Mouse (Mus musculus): ENCODE measurements around the gene Rgs17. TPM values are rescaled to one million over a fixed set of nuclear protein-coding genes. Genes with fewer than 3 reads are reported as not detected.

Gene Rgs17
- total and polyA plus RNA-seq, 3 experiments, result 0.25 to 0.99 (median 0.75) TPM

DNA sequence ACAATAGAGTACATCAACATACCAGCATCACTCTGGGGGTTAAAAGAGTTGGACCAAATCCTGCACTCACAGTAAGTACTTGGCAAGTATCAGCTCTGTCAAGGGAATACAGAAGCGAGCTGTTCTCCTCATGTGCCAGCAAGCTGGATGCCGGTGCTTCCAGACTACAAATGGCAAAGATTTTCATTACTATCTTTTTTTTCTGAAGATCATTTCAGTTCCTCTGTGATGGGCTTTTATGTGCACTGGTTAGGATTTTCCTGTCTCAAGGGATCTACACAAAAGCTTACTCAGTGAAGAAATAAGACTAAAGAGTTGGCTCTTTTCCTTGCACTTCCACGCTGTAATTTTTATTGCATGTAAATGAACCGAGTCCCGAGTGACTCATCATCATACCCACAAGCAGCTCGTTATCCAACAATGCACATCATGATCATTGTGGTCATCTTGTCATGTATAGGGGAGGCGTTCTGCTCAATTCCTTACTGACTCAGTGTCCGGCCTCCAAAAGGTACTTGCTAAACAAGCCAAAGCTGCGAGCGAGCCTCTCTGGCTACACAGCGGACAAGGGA lies 54.1 kb downstream of the Rgs17 start:
- TF ChIP-seq CTCF (IDR thresholded peaks at IDR 0.05) (no peak), POLR2A (IDR thresholded peaks at IDR 0.05; ENCODE audit: insufficient read depth, low read depth, low read length) (no peak), EP300 (IDR thresholded peaks at IDR 0.05; ENCODE audit: insufficient read depth, low read depth, low read length) (no peak)
- no peaks in the 10 kb centered on the region for H3K79me2 ChIP-seq (replicated peaks; ENCODE audit: control insufficient read depth, insufficient read depth, low read length)
- H3K4me3 ChIP-seq, result no peak overlapping the region
- H3K27ac ChIP-seq, result no peak overlapping the region
- intact Hi-C loops (cut with DNase I), result no loop called here
- H3K9ac ChIP-seq (ENCODE audit: low read depth, low read length), result no peak overlapping the region
- no peak for DNase-seq
- H3K27me3 ChIP-seq (ENCODE audit: control insufficient read depth, insufficient read depth, low read length), result no peaks in the 10 kb centered on the region
- H3K36me3 ChIP-seq (ENCODE audit: control insufficient read depth, insufficient read depth, low read length), result no peaks in the 10 kb centered on the region
- H3K4me1 ChIP-seq (ENCODE audit: control insufficient read depth, insufficient read depth, low read length), result no peaks in the 10 kb centered on the region
- 65% methylated on average over 11 of the region's 11 CpGs for WGBS

DNA sequence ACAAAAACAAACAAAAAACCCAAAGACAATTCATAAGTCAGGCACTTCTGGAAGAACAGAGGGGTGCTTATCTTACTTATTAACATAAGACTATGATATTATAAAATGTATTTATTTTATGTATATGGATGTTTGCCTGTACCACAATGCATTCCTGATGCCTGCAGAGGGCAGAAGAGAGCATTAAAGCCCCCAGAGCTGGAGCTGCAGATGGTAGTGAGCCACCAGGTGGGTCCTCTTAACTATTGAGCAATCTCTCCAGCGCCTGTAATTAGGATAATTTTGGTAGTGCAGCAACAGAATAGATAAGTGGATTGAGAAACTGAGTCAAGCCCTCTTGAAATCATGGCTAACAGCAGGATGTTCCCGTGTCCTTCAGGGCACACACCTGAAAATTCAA lies 56.2 kb downstream of the Rgs17 start:
- H3K27ac ChIP-seq, result no peak overlapping the region
- no peaks in the 10 kb centered on the region for H3K27me3 ChIP-seq (ENCODE audit: control insufficient read depth, insufficient read depth, low read length)
- DNase-seq, result no peak
- H3K79me2 ChIP-seq (replicated peaks; ENCODE audit: control insufficient read depth, insufficient read depth, low read length), result no peaks in the 10 kb centered on the region
- H3K4me1 ChIP-seq (ENCODE audit: control insufficient read depth, insufficient read depth, low read length), result no peaks in the 10 kb centered on the region
- H3K4me3 ChIP-seq, result no peak overlapping the region
- H3K9ac ChIP-seq (ENCODE audit: low read depth, low read length), result no peak overlapping the region
- no peaks in the 10 kb centered on the region for H3K36me3 ChIP-seq (ENCODE audit: control insufficient read depth, insufficient read depth, low read length)
- 60% methylated on average over 2 of the region's 2 CpGs for WGBS
- no peak for TF ChIP-seq EP300 (IDR thresholded peaks at IDR 0.05; ENCODE audit: insufficient read depth, low read depth, low read length)
- peak; percentile 31 for TF ChIP-seq CTCF (IDR thresholded peaks at IDR 0.05)
- no peak for TF ChIP-seq POLR2A (IDR thresholded peaks at IDR 0.05; ENCODE audit: insufficient read depth, low read depth, low read length)
- intact Hi-C loops (cut with DNase I), result no loop called here

DNA sequence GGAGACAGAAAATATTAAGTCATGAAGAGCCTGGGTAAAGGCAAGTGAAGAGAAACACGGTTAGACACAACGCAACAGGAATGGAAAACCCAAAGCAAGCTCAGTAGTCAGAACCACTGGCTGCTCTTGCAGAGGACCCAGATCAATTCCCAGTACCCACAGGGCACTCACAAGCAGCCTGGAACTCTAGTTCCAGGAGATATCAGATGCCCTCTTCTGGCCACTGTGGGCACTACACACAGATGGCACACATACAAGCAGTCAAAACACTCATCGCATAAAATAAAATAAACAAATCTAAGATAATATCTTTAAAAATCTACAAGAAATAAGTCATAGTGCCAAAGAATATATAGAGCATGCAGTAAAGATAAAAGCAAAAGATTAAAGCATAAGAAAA lies 59.5 kb downstream of the Rgs17 start:
- Histone ChIP-seq H3K79me2 (replicated peaks; ENCODE audit: control insufficient read depth, insufficient read depth, low read length) (no peaks in the 10 kb centered on the region), H3K4me1 (ENCODE audit: control insufficient read depth, insufficient read depth, low read length) (no peaks in the 10 kb centered on the region), H3K36me3 (ENCODE audit: control insufficient read depth, insufficient read depth, low read length) (no peaks in the 10 kb centered on the region), H3K4me3 (no peak overlapping the region), H3K9ac (ENCODE audit: low read depth, low read length) (no peak overlapping the region), H3K27me3 (ENCODE audit: control insufficient read depth, insufficient read depth, low read length) (no peaks in the 10 kb centered on the region), H3K27ac (no peak overlapping the region)
- 95% methylated on average over 3 of the region's 3 CpGs for WGBS
- no peak for DNase-seq
- TF ChIP-seq EP300 (IDR thresholded peaks at IDR 0.05; ENCODE audit: insufficient read depth, low read depth, low read length) (no peak), POLR2A (IDR thresholded peaks at IDR 0.05; ENCODE audit: insufficient read depth, low read depth, low read length) (no peak), CTCF (IDR thresholded peaks at IDR 0.05) (no peak)
- intact Hi-C loops (cut with DNase I), result no loop called here

DNA sequence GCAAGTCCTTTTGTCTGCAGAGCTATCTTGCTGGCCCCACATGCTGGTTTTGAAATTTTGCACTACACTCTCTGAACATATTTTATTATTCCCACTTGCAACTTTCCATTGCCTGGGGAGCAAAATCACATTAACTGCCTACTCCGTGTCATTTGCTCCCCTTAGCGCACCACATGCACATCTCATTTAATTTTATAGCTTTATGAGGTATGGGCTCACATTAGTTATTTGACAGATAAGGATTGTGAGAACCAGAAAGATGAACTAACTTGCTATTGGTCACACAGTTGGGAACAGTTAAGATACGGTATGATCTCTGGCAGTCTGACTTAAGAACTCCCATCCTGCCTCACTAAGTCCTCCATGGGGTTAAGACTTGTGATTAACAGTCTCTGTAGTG lies 61.4 kb downstream of the Rgs17 start:
- H3K4me3 ChIP-seq, result no peak overlapping the region
- no peak overlapping the region for H3K27ac ChIP-seq
- no peaks in the 10 kb centered on the region for H3K4me1 ChIP-seq (ENCODE audit: control insufficient read depth, insufficient read depth, low read length)
- no peaks in the 10 kb centered on the region for H3K79me2 ChIP-seq (replicated peaks; ENCODE audit: control insufficient read depth, insufficient read depth, low read length)
- TF ChIP-seq EP300 (IDR thresholded peaks at IDR 0.05; ENCODE audit: insufficient read depth, low read depth, low read length) (no peak), CTCF (IDR thresholded peaks at IDR 0.05) (no peak), POLR2A (IDR thresholded peaks at IDR 0.05; ENCODE audit: insufficient read depth, low read depth, low read length) (no peak)
- intact Hi-C loops (cut with DNase I), result no loop called here
- no peaks in the 10 kb centered on the region for H3K27me3 ChIP-seq (ENCODE audit: control insufficient read depth, insufficient read depth, low read length)
- H3K36me3 ChIP-seq (ENCODE audit: control insufficient read depth, insufficient read depth, low read length), result no peaks in the 10 kb centered on the region
- WGBS, result 94% methylated on average over 3 of the region's 3 CpGs
- no peak overlapping the region for H3K9ac ChIP-seq (ENCODE audit: low read depth, low read length)
- DNase-seq, result no peak

DNA sequence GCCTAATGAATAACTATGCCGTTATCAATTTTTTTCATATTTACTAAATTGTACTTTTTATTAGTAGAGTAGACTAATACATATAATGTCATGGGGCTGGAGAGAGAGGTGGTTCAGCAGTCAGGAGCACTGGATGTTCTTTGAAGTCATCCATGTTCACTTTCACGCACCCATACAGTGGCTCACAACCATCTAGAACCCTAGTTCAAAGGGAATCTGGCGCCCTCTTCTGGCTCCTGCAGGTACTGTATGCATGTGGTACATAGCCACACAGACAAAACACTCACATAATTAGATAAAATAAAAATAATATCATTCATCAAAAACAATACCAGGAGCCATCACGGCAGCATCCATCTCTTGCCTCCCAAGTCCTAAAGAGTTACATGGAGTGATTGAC lies 62.5 kb downstream of the Rgs17 start:
- H3K4me1 ChIP-seq (ENCODE audit: control insufficient read depth, insufficient read depth, low read length), result no peaks in the 10 kb centered on the region
- no peaks in the 10 kb centered on the region for H3K79me2 ChIP-seq (replicated peaks; ENCODE audit: control insufficient read depth, insufficient read depth, low read length)
- WGBS, result 72% methylated on average over 4 of the region's 4 CpGs
- TF ChIP-seq CTCF (IDR thresholded peaks at IDR 0.05), result peak; percentile 40
- no peak for TF ChIP-seq POLR2A (IDR thresholded peaks at IDR 0.05; ENCODE audit: insufficient read depth, low read depth, low read length)
- intact Hi-C loops (cut with DNase I), result no loop called here
- no peak for DNase-seq
- no peaks in the 10 kb centered on the region for H3K27me3 ChIP-seq (ENCODE audit: control insufficient read depth, insufficient read depth, low read length)
- H3K27ac ChIP-seq, result no peak overlapping the region
- H3K9ac ChIP-seq (ENCODE audit: low read depth, low read length), result no peak overlapping the region
- H3K36me3 ChIP-seq (ENCODE audit: control insufficient read depth, insufficient read depth, low read length), result no peaks in the 10 kb centered on the region
- H3K4me3 ChIP-seq, result no peak overlapping the region

DNA sequence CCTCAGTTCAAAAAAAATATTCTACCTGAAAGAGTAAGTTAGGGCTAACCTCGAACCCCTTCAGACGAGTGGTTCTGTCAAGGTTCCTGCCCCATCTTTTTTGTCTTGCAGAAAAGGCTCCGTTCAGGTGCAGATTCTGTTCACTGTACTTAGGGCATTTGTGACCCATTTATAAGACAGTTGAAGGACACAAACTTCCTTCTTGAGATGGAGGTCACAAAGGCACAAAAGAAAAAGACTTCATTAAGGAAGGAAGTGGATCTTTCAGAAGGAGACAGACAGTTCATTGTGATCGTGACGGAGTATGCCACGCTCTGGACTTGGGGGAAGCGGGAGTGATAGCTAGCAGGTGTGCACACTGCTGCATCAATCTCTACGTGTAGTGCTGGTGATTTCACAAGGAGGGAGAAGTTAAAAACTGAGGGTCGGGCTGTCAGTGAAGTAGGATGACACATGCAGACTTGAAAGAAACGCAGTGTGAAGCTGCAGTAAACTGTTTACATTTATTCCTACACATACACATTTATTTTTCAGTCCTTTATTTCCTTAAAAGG lies 64.1 kb downstream of the Rgs17 start:
- H3K27ac ChIP-seq, result no peak overlapping the region
- H3K4me3 ChIP-seq, result no peak overlapping the region
- H3K9ac ChIP-seq (ENCODE audit: low read depth, low read length), result no peak overlapping the region
- no peaks in the 10 kb centered on the region for H3K36me3 ChIP-seq (ENCODE audit: control insufficient read depth, insufficient read depth, low read length)
- DNase-seq, result no peak
- H3K79me2 ChIP-seq (replicated peaks; ENCODE audit: control insufficient read depth, insufficient read depth, low read length), result no peaks in the 10 kb centered on the region
- intact Hi-C loops (cut with DNase I), result no loop called here
- no peaks in the 10 kb centered on the region for H3K4me1 ChIP-seq (ENCODE audit: control insufficient read depth, insufficient read depth, low read length)
- no peak for TF ChIP-seq CTCF (IDR thresholded peaks at IDR 0.05)
- TF ChIP-seq POLR2A (IDR thresholded peaks at IDR 0.05; ENCODE audit: insufficient read depth, low read depth, low read length), result no peak
- TF ChIP-seq EP300 (IDR thresholded peaks at IDR 0.05; ENCODE audit: insufficient read depth, low read depth, low read length), result no peak
- 47% methylated on average over 10 of the region's 10 CpGs for WGBS
- H3K27me3 ChIP-seq (ENCODE audit: control insufficient read depth, insufficient read depth, low read length), result no peaks in the 10 kb centered on the region

Data from heart, adult 2 months (tissue).